Mouse (Mus musculus): Measurements from ENCODE around the gene Cabp4. TPM values are rescaled to one million over a fixed set of nuclear protein-coding genes. Genes with fewer than 3 reads are reported as not detected.
A peak's percentile ranks its signal among the peaks of the same experiment; 100 is the strongest.

Gene Cabp4
- polyA plus RNA-seq, 1 experiment, result 0.16 TPM

DNA sequence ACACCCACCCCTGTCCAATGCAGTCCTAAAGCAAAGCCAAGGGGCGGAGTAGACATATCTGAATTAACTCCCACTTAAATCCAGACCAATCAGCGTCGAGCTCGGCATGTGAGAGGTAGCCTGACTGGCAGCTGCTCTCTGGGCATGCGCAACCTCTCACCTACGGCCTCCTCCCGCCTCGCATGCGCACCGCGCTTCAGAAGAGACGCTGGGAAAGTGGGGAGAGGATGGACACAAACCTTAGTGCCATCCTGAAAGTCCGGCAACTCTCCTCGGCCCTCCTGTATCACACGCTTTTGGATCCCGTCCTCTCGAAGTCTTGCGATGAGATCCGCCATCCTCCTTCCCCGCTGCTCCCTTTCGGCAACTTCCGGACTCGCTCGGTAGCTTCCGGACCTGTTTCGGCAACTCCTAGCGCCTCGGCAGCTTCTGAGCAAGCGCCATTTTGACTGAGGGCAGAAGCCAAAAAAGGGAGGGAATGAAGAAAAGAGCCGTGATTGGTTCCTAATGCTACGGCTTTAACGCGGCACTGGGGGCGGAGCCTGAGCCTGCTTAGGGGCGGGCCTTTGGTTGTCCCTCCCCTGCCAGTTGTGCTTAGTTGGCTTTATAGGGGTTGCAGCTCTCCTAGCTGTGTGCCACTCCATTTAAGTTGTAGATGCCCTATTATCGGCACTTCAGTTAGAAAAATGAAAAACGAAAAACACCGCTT is 22.6 kb downstream of the Cabp4 start:
- peak; percentile 62; the same call in 1 of the 2 replicates for TF ChIP-seq POLR2A (IDR thresholded peaks at IDR 0.05; ENCODE audit: control insufficient read depth, low read depth, low read length)
- TF ChIP-seq CTCF (IDR thresholded peaks at IDR 0.05; ENCODE audit: control insufficient read depth, insufficient read depth, insufficient replicate concordance, low read depth, low read length), result no peak
- Histone ChIP-seq H3K36me3 (ENCODE audit: control insufficient read depth, insufficient read depth, low read length) (no peaks in the 10 kb centered on the region), H3K4me3 (ENCODE audit: control insufficient read depth, low read depth, low read length) (peak overlapping the region; percentile 96), H3K27me3 (ENCODE audit: control insufficient read depth, insufficient read depth, low read length) (no peaks in the 10 kb centered on the region), H3K4me1 (ENCODE audit: control insufficient read depth, insufficient read depth, low read length) (peaks cover 6% of the 10 kb centered on the region), H3K27ac (ENCODE audit: control insufficient read depth, insufficient read depth, low read depth, low read length) (peak overlapping the region; percentile 96)

GRCm38 (mm10) chr19:4120496-4120895 is 23.3 kb downstream of the Cabp4 start:
- Histone ChIP-seq H3K4me1 (ENCODE audit: control insufficient read depth, insufficient read depth, low read length) (peaks cover 3% of the 10 kb centered on the region), H3K27me3 (ENCODE audit: control insufficient read depth, insufficient read depth, low read length) (no peaks in the 10 kb centered on the region), H3K27ac (ENCODE audit: control insufficient read depth, insufficient read depth, low read depth, low read length) (no peak overlapping the region), H3K36me3 (ENCODE audit: control insufficient read depth, insufficient read depth, low read length) (no peaks in the 10 kb centered on the region), H3K4me3 (ENCODE audit: control insufficient read depth, low read depth, low read length) (no peak overlapping the region)
- TF ChIP-seq POLR2A (IDR thresholded peaks at IDR 0.05; ENCODE audit: control insufficient read depth, low read depth, low read length) (no peak), CTCF (IDR thresholded peaks at IDR 0.05; ENCODE audit: control insufficient read depth, insufficient read depth, insufficient replicate concordance, low read depth, low read length) (no peak)

- no peaks in the 10 kb centered on the region for H3K27me3 ChIP-seq (ENCODE audit: control insufficient read depth, insufficient read depth, low read length)
- no peaks in the 10 kb centered on the region; the same call in none of the 2 replicates for H3K4me1 ChIP-seq (ENCODE audit: control insufficient read depth, insufficient read depth, low read length)
- H3K27ac ChIP-seq (ENCODE audit: control insufficient read depth, insufficient read depth, low read depth, low read length), result no peak overlapping the region
- H3K4me3 ChIP-seq (ENCODE audit: control insufficient read depth, low read depth, low read length), result no peak overlapping the region
- TF ChIP-seq CTCF (IDR thresholded peaks at IDR 0.05; ENCODE audit: control insufficient read depth, insufficient read depth, insufficient replicate concordance, low read depth, low read length) (no peak), POLR2A (IDR thresholded peaks at IDR 0.05; ENCODE audit: control insufficient read depth, low read depth, low read length) (no peak)
- no peaks in the 10 kb centered on the region for H3K36me3 ChIP-seq (ENCODE audit: control insufficient read depth, insufficient read depth, low read length)
These were observed 23.9 kb downstream of the Cabp4 start for GRCm38 (mm10) chr19:4119716-4120487.

DNA sequence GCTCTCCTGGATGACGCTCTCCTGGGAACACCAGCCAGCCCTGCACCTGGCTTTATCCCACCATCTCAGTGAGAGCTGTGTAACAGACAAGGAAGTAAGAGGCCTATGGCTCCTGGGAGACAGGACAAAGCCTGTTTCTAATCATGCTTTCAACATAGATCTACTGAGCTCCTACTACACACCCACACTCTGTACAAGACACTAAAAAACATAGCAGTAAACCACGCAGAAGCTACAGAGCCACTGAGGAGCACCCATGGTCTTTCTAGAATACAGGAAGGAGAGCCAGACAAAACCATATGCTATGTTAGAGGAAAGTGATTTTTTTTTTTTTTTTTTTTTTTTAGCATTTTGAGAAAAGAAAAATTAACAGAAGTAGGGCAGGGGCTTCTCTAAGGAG is 25.5 kb downstream of the Cabp4 start:
- H3K4me1 ChIP-seq (ENCODE audit: control insufficient read depth, insufficient read depth, low read length), result no peaks in the 10 kb centered on the region; the same call in none of the 2 replicates
- H3K27me3 ChIP-seq (ENCODE audit: control insufficient read depth, insufficient read depth, low read length), result no peaks in the 10 kb centered on the region
- H3K36me3 ChIP-seq (ENCODE audit: control insufficient read depth, insufficient read depth, low read length), result no peaks in the 10 kb centered on the region
- no peak overlapping the region for H3K27ac ChIP-seq (ENCODE audit: control insufficient read depth, insufficient read depth, low read depth, low read length)
- TF ChIP-seq CTCF (IDR thresholded peaks at IDR 0.05; ENCODE audit: control insufficient read depth, insufficient read depth, insufficient replicate concordance, low read depth, low read length) (no peak), POLR2A (IDR thresholded peaks at IDR 0.05; ENCODE audit: control insufficient read depth, low read depth, low read length) (no peak)
- no peak overlapping the region for H3K4me3 ChIP-seq (ENCODE audit: control insufficient read depth, low read depth, low read length)

- no peak overlapping the region for H3K27ac ChIP-seq (ENCODE audit: control insufficient read depth, insufficient read depth, low read depth, low read length)
- no peaks in the 10 kb centered on the region; the same call in none of the 2 replicates for H3K4me1 ChIP-seq (ENCODE audit: control insufficient read depth, insufficient read depth, low read length)
- H3K27me3 ChIP-seq (ENCODE audit: control insufficient read depth, insufficient read depth, low read length), result no peaks in the 10 kb centered on the region
- TF ChIP-seq CTCF (IDR thresholded peaks at IDR 0.05; ENCODE audit: control insufficient read depth, insufficient read depth, insufficient replicate concordance, low read depth, low read length) (no peak), POLR2A (IDR thresholded peaks at IDR 0.05; ENCODE audit: control insufficient read depth, low read depth, low read length) (no peak)
- H3K4me3 ChIP-seq (ENCODE audit: control insufficient read depth, low read depth, low read length), result no peak overlapping the region
- no peaks in the 10 kb centered on the region for H3K36me3 ChIP-seq (ENCODE audit: control insufficient read depth, insufficient read depth, low read length)
These were observed 26.8 kb downstream of the Cabp4 start for GRCm38 (mm10) chr19:4117006-4117405.

- H3K27ac ChIP-seq (ENCODE audit: control insufficient read depth, insufficient read depth, low read depth, low read length), result no peak overlapping the region
- no peaks in the 10 kb centered on the region for H3K36me3 ChIP-seq (ENCODE audit: control insufficient read depth, insufficient read depth, low read length)
- H3K4me1 ChIP-seq (ENCODE audit: control insufficient read depth, insufficient read depth, low read length), result no peaks in the 10 kb centered on the region; the same call in none of the 2 replicates
- no peak overlapping the region for H3K4me3 ChIP-seq (ENCODE audit: control insufficient read depth, low read depth, low read length)
- H3K27me3 ChIP-seq (ENCODE audit: control insufficient read depth, insufficient read depth, low read length), result no peaks in the 10 kb centered on the region
- no peak for TF ChIP-seq POLR2A (IDR thresholded peaks at IDR 0.05; ENCODE audit: control insufficient read depth, low read depth, low read length)
- no peak for TF ChIP-seq CTCF (IDR thresholded peaks at IDR 0.05; ENCODE audit: control insufficient read depth, insufficient read depth, insufficient replicate concordance, low read depth, low read length)
These were observed 28.0 kb downstream of the Cabp4 start for GRCm38 (mm10) chr19:4115816-4116215.

- Histone ChIP-seq H3K27ac (ENCODE audit: control insufficient read depth, insufficient read depth, low read depth, low read length) (no peak overlapping the region), H3K36me3 (ENCODE audit: control insufficient read depth, insufficient read depth, low read length) (no peaks in the 10 kb centered on the region), H3K4me1 (ENCODE audit: control insufficient read depth, insufficient read depth, low read length) (no peaks in the 10 kb centered on the region), H3K27me3 (ENCODE audit: control insufficient read depth, insufficient read depth, low read length) (no peaks in the 10 kb centered on the region), H3K4me3 (ENCODE audit: control insufficient read depth, low read depth, low read length) (no peak overlapping the region)
- TF ChIP-seq CTCF (IDR thresholded peaks at IDR 0.05; ENCODE audit: control insufficient read depth, insufficient read depth, insufficient replicate concordance, low read depth, low read length) (no peak), POLR2A (IDR thresholded peaks at IDR 0.05; ENCODE audit: control insufficient read depth, low read depth, low read length) (no peak)
These were observed 28.7 kb downstream of the Cabp4 start for GRCm38 (mm10) chr19:4115144-4115543.

Data from testis, adult 2 months (tissue).